Mouse (Mus musculus): ENCODE results near the gene Pde4b.

GRCm38 (mm10) chr4:102577636-102578035, 490.3 kb downstream of the Pde4b start:
- TF ChIP-seq POLR2A (IDR thresholded peaks at IDR 0.05; ENCODE audit: low read depth, low read length) (no peak), CTCF (conservative IDR thresholded peaks at IDR 0.05; ENCODE audit: insufficient read depth, insufficient read length, low read depth, low read length) (no peak)

Measured in kidney, adult 2 months (tissue).